Mouse (Mus musculus) liver, embryonic 14.5 days (tissue): ENCODE results near the gene Slc29a1. TPM values are rescaled to one million over a fixed set of nuclear protein-coding genes. Genes with fewer than 3 reads are reported as not detected.

Source experiments
- ATAC-seq: fragments of 200-750 bp; cut with Nextera tagmentation; 2 replicates; pipeline ENCODE4 v1.8.0; 2017; ENCODE audit warnings: moderate number of reproducible peaks, mild to moderate bottlenecking, moderate library complexity; ENCODE audit not compliant: insufficient read depth
- DNase-seq, 3 experiments: peaks; one replicate each; pipeline ENCODE4 v3.0.0-alpha.2; 2012 to 2013; ENCODE audit warnings: low read depth in 3 of 3, low spot score in 3 of 3
- H3K27ac ChIP-seq: fragments of 300-500 bp; sonication (generic); 2 replicates; pipeline ENCODE4 v1.5.1; 2014; ENCODE audit warnings: moderate library complexity, mild to moderate bottlenecking, control low read depth, inconsistent platforms
- H3K27me3 ChIP-seq: fragments of 300-500 bp; sonication (generic); 2 replicates; pipeline ENCODE4 v1.6.1; 2014; ENCODE audit warnings: mild to moderate bottlenecking, low read length, moderate library complexity; ENCODE audit not compliant: control insufficient read depth, insufficient read depth
- H3K36me3 ChIP-seq: fragments of 300-500 bp; sonication (generic); replicated peaks from 2 replicates; pipeline ENCODE4 v1.6.1; 2014; ENCODE audit warnings: low read depth; ENCODE audit not compliant: control insufficient read depth, insufficient read depth
- H3K4me1 ChIP-seq, 2 experiments: fragments of 200-500 bp in 1 of 2; fragments of 300-500 bp in 1 of 2; sonication (generic) in 1 of 2; replicated peaks; 2 replicates each; pipeline ENCODE4 v1.6.1; 2012 to 2014; ENCODE audit warnings: antibody characterized with exemption in 1 of 2, inconsistent platforms in 1 of 2, low read length in 1 of 2; ENCODE audit not compliant: control insufficient read depth in 2 of 2, insufficient read depth in 2 of 2
- H3K4me2 ChIP-seq: fragments of 300-500 bp; sonication (generic); 2 replicates; pipeline ENCODE4 v1.6.1; 2014; ENCODE audit warnings: low read depth, mild to moderate bottlenecking, control low read depth, moderate library complexity
- H3K4me3 ChIP-seq, 2 experiments: fragments of 200-500 bp in 1 of 2; fragments of 300-500 bp in 1 of 2; sonication (generic) in 1 of 2; 2 replicates each; pipeline ENCODE4 v1.5.1; 2012 to 2014; ENCODE audit warnings: low read depth in 2 of 2, low read length in 2 of 2, mild to moderate bottlenecking in 2 of 2, control low read depth in 1 of 2, inconsistent platforms in 1 of 2, moderate library complexity in 1 of 2; ENCODE audit not compliant: insufficient read depth in 1 of 2
- H3K9ac ChIP-seq: fragments of 300-500 bp; sonication (generic); replicated peaks from 2 replicates; pipeline ENCODE4 v1.6.1; 2014; ENCODE audit warnings: mild to moderate bottlenecking, control low read depth, moderate library complexity
- H3K9me3 ChIP-seq: fragments of 300-500 bp; sonication (generic); 2 replicates; pipeline ENCODE4 v1.6.1; 2016; ENCODE audit warnings: low read length, mixed read lengths; ENCODE audit not compliant: control insufficient read depth
- CTCF ChIP-seq: IDR thresholded peaks from 2 replicates; pipeline ENCODE4 v1.5.1; 2016; ENCODE audit warnings: antibody characterized with exemption, low read depth, control low read depth
- EP300 ChIP-seq: IDR thresholded peaks from 2 replicates; pipeline ENCODE4 v1.6.1; 2016; ENCODE audit warnings: antibody characterized with exemption, low read depth
- WGBS: fragments of 180-500 bp; shearing (Covaris S2); extraction: QIAGEN DNeasy Blood & Tissue Kit; methylation state at CpG from one replicate; pipeline ENCODE4 v1.1.7; 2014; ENCODE audit not compliant: insufficient replicate concordance; 5-methylcytosine and 5-hydroxymethylcytosine counted together
- polyA plus RNA-seq, 2 experiments: library from polyadenylated mRNA; depleted of rRNA in 1 of 2; stranded (reverse) in 1 of 2; unstranded in 1 of 2; fragments of >200 nt; fragmentation: Nextera tagmentation in 1 of 2; extraction: Ambion mirVana in 1 of 2; gene quantifications; 2 replicates each; pipeline versions ENCODE4 v1.2.1 to v1.2.3; 2012 to 2014

The Slc29a1 gene
- polyA plus RNA-seq, 2 experiments, result 152 to 177 TPM

- DNase-seq (peak; percentile 91 to 93 (median 91)), ATAC-seq (peak; percentile 76)
- Histone ChIP-seq H3K4me2 (peak within 1 kb of the TSS; percentile 100), H3K36me3 (peaks cover 38% of the 10 kb centered on the region), H3K4me1 (peaks cover 4 to 8% of the 10 kb centered on the region in 2 experiments), H3K9me3 (no peaks in the 10 kb centered on the region), H3K27me3 (no peaks in the 10 kb centered on the region), H3K9ac (peak within 1 kb of the TSS; percentile 97), H3K4me3 (peak within 1 kb of the TSS; percentile 80 to 100), H3K27ac (peak within 1 kb of the TSS; percentile 92)
- WGBS, result under 1% methylated on average over 41 of the region's 41 CpGs
- TF ChIP-seq EP300, result no peak
- TF ChIP-seq CTCF, result no peak
Observed at GRCm38 (mm10) chr17:45573087-45573779, 26.2 kb downstream of the Slc29a1 start, which contains the start of gene Hsp90ab1. Hsp90ab1 (minus strand) TSS chr17:45573271.

GRCm38 (mm10) chr17:45572103-45573086 lies 27.0 kb downstream of the Slc29a1 start:
- H3K4me1 ChIP-seq, result peaks cover 4 to 8% of the 10 kb centered on the region in 2 experiments
- WGBS, result under 1% methylated on average over 56 of the region's 57 CpGs

DNA sequence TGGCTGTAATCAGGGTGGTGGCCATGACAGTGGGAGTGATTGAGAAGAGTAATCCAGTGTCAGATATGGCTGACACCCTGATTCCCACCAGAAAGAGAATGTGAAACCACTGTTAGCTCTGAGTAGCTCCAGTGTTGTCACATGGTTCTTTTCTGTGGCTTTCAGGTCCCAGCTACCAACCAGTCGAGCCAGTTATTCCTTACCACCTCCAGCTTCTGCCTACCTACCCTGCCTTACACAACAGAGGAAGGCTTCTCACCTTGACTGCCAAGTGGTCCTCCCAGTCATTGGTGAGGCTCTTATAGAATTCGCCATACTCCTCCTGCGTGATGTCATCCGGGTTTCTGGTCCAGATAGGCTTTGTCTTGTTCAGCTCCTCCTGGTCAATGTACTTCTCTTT lies 29.4 kb downstream of the Slc29a1 start:
- no peak overlapping the region for H3K4me3 ChIP-seq
- TF ChIP-seq EP300, result no peak
- TF ChIP-seq CTCF, result no peak
- peaks cover 50% of the 10 kb centered on the region for H3K36me3 ChIP-seq
- ATAC-seq (no peak), DNase-seq (no peak)
- peaks cover 6 to 7% of the 10 kb centered on the region in 2 experiments for H3K4me1 ChIP-seq
- no peaks in the 10 kb centered on the region for H3K27me3 ChIP-seq
- H3K9ac ChIP-seq, result no peak overlapping the region
- WGBS, result 78% methylated on average over 4 of the region's 4 CpGs
- H3K9me3 ChIP-seq, result no peaks in the 10 kb centered on the region
- no peak overlapping the region for H3K4me2 ChIP-seq
- no peak overlapping the region for H3K27ac ChIP-seq

More at GRCm38 (mm10) chr17:45572103-45573086, 27.0 kb downstream of the Slc29a1 start:
- peak overlapping the region; percentile 80 to 100 for H3K4me3 ChIP-seq
- H3K36me3 ChIP-seq, result peaks cover 46% of the 10 kb centered on the region
- H3K9me3 ChIP-seq, result no peaks in the 10 kb centered on the region
- ATAC-seq (peak; percentile 56), DNase-seq (peak in 1 of 3 experiments; percentile 62)
- peak overlapping the region; percentile 92 for H3K27ac ChIP-seq
- H3K27me3 ChIP-seq, result no peaks in the 10 kb centered on the region
- TF ChIP-seq EP300, result no peak
- TF ChIP-seq CTCF, result no peak
- H3K9ac ChIP-seq, result peak overlapping the region; percentile 97
- H3K4me2 ChIP-seq, result peak overlapping the region; percentile 100

DNA sequence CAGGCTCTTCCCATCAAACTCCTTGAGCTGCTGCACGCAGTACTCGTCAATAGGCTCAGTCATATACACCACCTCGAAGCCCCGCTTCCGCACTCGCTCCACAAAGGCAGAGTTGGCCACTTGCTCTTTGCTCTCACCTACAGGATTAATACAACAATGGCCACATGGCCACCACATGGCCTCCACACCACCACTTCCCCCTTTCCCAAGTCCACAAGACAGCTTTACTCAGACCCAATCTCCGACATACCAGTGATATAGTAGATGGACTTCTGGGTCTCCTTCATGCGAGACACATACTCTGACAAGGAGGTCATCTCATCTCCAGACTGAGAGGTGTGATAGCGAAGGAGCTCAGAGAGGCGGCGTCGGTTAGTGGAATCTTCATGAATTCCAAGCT lies 30.4 kb downstream of the Slc29a1 start:
- H3K9me3 ChIP-seq, result no peaks in the 10 kb centered on the region
- H3K27me3 ChIP-seq, result no peaks in the 10 kb centered on the region
- H3K4me2 ChIP-seq, result no peak overlapping the region
- no peak overlapping the region for H3K9ac ChIP-seq
- H3K27ac ChIP-seq, result no peak overlapping the region
- peaks cover 50% of the 10 kb centered on the region for H3K36me3 ChIP-seq
- H3K4me1 ChIP-seq, result peaks cover 3 to 4% of the 10 kb centered on the region in 2 experiments; a peak in 3 of 4 replicates
- H3K4me3 ChIP-seq, result no peak overlapping the region
- no peak for TF ChIP-seq CTCF
- DNase-seq (no peak), ATAC-seq (no peak)
- 83% methylated on average over 12 of the region's 12 CpGs for WGBS

DNA sequence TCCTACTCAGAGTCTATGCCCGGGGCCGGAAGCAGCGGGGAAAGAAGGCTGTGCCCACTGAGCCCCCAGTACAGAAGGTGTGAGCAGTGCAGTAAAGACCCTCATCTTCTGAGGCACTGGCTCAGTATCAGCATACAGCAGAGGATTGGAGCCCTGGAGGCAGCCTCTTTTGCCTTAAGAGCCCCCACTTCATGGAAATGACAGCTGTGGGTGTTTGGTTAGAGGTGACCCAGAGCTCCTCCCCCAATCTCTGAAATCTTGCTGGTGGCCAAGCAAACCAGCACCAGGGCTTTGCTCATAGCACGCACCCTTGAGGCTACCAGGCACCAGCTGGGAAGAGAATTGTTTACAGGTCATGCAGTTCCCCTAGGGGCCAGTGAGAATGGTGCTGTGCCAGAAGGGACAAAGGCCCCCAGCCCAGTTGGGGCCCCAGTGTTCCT lies 32.2 kb downstream of the Slc29a1 start:
- Histone ChIP-seq H3K4me1 (peaks cover 3 to 4% of the 10 kb centered on the region in 2 experiments; a peak in 3 of 4 replicates), H3K9me3 (no peaks in the 10 kb centered on the region), H3K9ac (no peak overlapping the region), H3K4me2 (no peak overlapping the region), H3K27me3 (no peaks in the 10 kb centered on the region), H3K36me3 (peaks cover 50% of the 10 kb centered on the region), H3K4me3 (no peak overlapping the region), H3K27ac (no peak overlapping the region)
- TF ChIP-seq CTCF (no peak), EP300 (no peak)
- WGBS, result 34% methylated on average over 4 of the region's 4 CpGs
- ATAC-seq (peak; percentile 17; the same call in 1 of the 2 replicates), DNase-seq (no peak)
